Mouse (Mus musculus) ovary, adult 18-20 months (tissue): ENCODE measurements around the gene Eif4g3.

Source experiments
- DNase-seq: peaks from one replicate; pipeline ENCODE4 v3.0.0; 2022; ENCODE audit warnings: low spot score, mixed read lengths

Eif4g3 gene

GRCm38 (mm10) chr4:138101795-138102194 is 109.0 kb downstream of the Eif4g3 start:
- no peak for DNase-seq

- no peak for DNase-seq
Observed at GRCm38 (mm10) chr4:138102413-138102812, 109.6 kb downstream of the Eif4g3 start.

DNA sequence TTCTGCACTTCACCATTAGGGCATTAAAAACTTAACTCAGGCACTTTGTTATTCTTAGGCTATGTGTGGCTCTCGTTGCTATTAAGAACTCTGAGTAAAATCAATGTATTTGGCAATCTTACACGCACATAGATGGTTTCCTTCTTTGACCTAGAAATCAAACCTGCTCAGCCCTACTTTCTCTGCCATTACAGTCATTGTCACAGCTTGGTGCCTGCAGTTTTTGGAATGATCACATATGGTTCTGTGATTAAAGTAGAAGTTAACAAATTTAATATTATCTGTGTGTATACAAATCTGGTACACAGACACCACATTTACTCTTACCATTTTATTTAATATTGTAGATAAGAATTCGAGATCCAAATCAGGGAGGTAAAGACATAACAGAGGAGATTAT is 112.1 kb downstream of the Eif4g3 start:
- no peak for DNase-seq

DNA sequence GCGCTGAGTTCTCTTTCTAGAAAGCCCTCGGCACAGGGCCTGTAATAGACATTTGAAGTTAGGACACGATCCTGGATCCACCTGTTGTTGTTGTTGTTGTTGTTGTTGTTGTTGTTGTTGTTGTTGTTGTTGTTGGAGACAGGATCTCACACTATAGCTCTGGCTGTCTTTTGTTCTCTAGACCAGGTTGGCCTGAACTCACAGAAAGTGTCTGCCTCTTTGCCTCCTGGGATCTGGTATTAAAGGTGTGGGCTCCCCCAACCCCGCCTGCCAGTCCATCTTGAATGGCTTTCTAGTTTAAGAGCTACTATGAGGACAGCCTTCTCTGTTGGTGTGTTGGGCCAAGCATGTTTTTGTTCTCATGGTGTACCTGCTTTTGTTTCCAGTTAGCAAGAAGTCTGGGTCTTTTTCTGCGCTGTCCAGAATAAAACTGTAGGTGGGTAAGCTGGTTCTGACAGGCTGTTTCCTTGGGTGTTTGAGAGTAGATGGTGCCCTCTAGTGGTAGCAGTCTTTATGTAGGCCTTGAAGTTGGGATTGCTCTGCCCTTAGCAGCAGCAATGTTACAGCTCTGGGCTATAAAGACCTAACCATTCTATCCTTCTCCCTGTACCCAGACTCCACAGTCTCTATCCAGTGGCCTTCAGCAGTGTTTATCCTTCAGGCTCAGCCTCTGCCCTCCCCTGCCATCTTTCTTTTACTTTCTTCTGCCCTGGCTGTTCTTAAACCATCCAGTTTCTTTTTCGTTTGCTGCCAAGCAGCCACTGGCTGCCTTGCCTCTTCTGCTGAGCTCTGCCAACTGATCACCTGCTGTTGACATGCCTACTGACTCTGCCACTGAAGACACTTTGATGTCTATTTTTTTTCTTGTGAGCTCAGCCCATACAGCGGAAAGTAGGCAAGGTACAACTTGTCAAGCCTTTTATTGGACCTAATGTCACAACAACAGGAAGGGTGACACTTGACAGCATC is 114.9 kb downstream of the Eif4g3 start:
- DNase-seq = no peak

DNA sequence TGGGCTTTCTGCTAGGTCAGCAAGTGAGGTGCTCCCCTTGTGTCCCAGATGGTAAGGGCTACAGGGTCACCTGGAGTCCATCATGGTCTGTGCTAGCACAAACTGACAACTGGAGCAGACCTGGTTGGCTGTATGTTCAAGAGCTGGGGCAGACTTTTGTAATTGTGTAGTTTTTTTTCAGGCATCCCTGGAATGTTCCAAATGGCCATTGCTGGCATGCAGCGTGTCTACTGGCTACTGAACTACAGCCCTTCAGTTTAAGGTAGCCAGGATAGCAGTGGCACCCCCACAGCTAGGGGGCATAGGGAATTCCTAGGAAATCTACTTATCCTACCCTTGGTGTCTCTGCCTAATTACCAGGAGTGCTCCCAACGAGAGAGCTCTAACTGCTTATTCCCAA is 115.7 kb downstream of the Eif4g3 start:
- DNase-seq = no peak

- no peak for DNase-seq
Observed at GRCm38 (mm10) chr4:138109332-138109731, 116.5 kb downstream of the Eif4g3 start.

DNA sequence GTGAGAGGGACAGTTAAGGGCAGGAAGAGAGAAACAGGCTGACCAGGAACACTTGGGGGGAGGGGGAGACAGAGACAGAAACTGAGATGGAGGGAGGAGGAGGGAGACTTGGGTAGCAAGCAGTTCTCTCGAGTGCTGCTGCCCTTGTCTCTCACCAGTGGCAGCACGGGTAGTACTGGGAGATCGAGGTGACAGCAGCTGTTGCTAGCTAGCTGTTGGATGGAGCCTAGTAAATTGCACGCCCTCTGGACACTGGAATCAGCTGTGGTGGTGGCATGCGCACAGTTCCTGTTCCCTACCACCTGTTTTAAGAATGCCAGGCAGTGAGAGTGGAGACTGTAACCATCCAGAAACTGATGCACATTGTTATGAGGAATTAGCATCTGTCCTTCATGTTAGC is 119.0 kb downstream of the Eif4g3 start:
- no peak for DNase-seq

GRCm38 (mm10) chr4:138119740-138120139 is 126.9 kb downstream of the Eif4g3 start:
- DNase-seq = no peak

- no peak for DNase-seq
Observed at GRCm38 (mm10) chr4:138124046-138124445, 131.2 kb downstream of the Eif4g3 start.

- DNase-seq = no peak
Observed at GRCm38 (mm10) chr4:138127371-138127770, 134.5 kb downstream of the Eif4g3 start.

GRCm38 (mm10) chr4:138127781-138128180 is 135.0 kb downstream of the Eif4g3 start:
- DNase-seq = no peak

DNA sequence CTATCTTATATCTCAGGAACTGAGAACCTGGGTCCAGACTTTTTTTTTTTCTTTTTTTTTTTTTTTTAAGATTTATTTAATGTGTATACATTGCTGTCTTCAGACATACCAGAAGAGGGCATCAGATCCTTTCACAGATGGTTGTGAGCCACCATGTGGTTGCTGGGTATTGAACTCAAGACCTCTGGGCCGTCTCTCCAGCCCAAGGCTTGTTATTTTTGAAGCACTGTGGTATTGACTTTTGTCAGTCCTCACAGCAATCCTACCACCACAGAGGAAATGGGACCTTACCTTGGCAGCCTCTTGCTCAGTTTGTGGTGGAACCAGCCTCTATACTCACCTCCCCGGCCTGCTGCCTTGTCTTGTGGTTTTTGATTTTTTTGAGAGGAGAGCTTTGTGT is 137.3 kb downstream of the Eif4g3 start:
- no peak for DNase-seq

GRCm38 (mm10) chr4:138131226-138131625 is 138.4 kb downstream of the Eif4g3 start:
- peak; percentile 52 for DNase-seq

GRCm38 (mm10) chr4:138131716-138132115 is 138.9 kb downstream of the Eif4g3 start:
- no peak for DNase-seq

- DNase-seq = no peak
Observed at GRCm38 (mm10) chr4:138133360-138133759, 140.5 kb downstream of the Eif4g3 start.

- no peak for DNase-seq
Observed at GRCm38 (mm10) chr4:138137336-138137735, 144.5 kb downstream of the Eif4g3 start.

DNA sequence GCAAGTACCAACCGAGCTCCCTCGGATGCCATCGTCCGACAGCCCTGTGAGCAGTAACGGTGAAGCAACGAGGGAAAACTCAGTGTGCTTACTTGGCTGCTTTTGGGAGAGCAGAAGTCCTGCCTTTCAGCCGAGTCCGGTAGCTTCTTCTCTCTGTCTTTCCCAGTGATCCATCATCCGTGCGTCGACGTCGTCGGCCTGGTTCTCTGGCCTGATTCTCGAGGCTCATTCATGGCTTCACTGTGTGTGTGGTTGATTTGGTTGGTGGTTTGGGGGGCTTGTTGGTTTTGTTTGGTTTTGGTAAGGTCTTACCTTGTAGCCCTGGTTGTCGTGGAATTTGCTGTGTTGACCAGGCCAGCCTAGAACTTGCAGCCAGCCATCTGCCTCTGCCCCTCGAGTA is 145.0 kb downstream of the Eif4g3 start:
- no peak for DNase-seq

DNA sequence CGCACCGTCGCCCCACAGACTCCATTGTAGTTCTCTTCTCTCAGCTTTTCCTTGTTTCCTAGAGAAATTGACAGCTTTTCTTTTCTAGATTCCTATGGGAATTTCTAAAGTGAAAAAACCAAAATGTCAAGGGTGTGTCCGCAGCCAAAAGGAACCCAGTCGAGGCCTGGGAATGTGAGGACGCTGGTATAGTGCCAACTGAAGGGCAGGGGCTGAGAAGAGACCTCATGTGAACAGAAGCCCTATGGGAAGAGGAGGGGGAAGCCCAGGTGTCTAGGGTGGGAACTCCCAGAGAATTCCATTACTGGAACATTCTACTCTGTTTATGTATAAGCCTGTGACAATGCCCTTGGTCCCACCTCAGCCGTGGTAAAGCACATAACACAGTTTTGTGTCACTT is 145.4 kb downstream of the Eif4g3 start:
- no peak for DNase-seq

- DNase-seq = no peak
Observed at GRCm38 (mm10) chr4:138141358-138141757, 148.5 kb downstream of the Eif4g3 start.

- DNase-seq = no peak
Observed at GRCm38 (mm10) chr4:138147176-138147575, 154.4 kb downstream of the Eif4g3 start.

- DNase-seq = no peak
Observed at GRCm38 (mm10) chr4:138149977-138150376, 157.2 kb downstream of the Eif4g3 start.

- no peak for DNase-seq
Observed at GRCm38 (mm10) chr4:138151226-138151625, 158.4 kb downstream of the Eif4g3 start.

- DNase-seq = no peak
Observed at GRCm38 (mm10) chr4:138153980-138154379, 161.2 kb downstream of the Eif4g3 start.

DNA sequence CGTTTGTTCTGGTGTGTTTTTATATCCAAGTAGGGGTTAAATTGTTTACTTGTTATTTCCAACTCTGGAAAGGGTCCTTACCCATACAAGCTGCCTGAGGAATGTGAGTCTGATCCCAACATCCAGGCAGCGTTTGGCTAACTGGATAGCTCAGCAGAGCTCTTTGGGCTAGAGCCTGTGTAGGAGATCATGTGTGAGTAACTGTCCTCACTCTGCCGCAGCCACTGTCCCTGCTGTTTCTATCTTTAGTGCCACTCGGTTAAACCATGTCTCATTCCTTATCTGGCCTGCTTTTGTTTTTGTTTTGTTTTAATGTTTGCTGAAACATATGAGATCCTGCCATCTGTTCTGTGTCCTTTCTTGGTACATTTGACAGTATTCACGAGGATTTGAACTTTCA is 168.1 kb downstream of the Eif4g3 start:
- no peak for DNase-seq
